Mouse (Mus musculus) CD4-positive helper T cell, adult 2 months (primary cell): ENCODE results near the gene Nedd9.
A peak's percentile ranks its signal among the peaks of the same experiment; 100 is the strongest.

Experiments
- DNase-seq: peaks from one replicate; pipeline ENCODE4 v3.0.0-alpha.2; 2012; ENCODE audit warnings: low read depth, missing footprints, low spot score

Nedd9 gene

GRCm38 (mm10) chr13:41486606-41487408, at the start of gene Nedd9:
Gene Nedd9 (minus strand): TSS chr13:41487362.
- peak; percentile 91 for DNase-seq

DNA sequence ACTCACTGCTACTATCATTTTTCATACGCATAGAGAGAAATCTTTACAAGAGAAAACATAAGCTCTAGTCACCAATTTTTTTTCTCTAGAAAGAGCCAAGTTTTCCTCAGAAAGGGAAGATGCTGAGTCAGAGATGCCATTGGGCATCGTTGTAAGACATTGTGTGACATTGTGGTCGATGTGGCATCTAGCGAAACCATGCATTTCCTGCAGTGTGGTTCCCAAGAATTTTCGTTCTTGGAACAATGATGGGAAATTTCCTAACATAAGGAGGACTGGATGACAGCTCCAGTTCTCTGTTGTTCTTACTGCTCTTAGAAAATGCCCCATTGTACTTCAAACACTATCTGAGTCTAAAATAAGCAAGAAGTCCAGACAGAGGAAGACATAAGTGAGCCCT, 45.5 kb upstream of the Nedd9 start:
- DNase-seq = no peak

DNA sequence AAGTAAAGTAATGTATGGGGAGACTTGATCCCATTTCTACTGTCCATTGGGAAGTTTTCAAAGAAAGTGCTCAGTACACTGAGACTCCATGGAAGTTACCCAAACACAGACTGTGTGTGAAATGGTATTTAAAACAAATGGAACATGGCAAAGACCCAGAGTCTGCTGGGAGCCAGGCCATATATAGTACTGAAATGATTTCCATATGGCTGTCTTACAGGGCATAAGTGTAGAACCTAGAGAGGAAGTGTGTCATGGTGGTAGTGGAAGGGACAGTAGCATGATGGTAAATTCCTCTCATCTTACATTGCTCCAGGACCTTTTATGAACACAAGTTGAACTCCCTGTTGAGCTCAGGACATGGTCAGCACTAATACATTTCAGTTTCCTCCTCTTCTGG, 43.2 kb upstream of the Nedd9 start:
- no peak for DNase-seq

DNA sequence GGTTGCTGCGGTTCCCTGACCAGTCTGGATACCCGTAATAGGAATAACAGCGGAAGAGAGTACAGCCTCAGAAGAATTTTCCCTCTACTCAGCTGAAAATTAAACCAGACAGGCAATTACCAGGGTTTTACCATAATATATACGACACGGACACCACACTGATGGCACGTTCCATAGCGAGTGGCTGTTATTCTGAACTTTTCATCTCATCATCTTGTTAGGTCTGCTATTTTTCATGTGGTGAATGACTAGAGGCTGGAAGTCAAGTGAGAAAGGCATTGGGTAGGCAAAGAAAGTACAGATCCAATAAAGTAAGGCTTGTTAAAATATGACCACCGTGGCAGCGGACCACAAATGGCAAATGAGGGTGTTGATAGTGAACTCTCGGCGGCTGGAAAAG, 37.0 kb upstream of the Nedd9 start:
- DNase-seq = no peak

- DNase-seq = no peak
Observed at GRCm38 (mm10) chr13:41521296-41521695, 34.1 kb upstream of the Nedd9 start.

- DNase-seq = no peak
Observed at GRCm38 (mm10) chr13:41520549-41521161, 33.5 kb upstream of the Nedd9 start.

DNA sequence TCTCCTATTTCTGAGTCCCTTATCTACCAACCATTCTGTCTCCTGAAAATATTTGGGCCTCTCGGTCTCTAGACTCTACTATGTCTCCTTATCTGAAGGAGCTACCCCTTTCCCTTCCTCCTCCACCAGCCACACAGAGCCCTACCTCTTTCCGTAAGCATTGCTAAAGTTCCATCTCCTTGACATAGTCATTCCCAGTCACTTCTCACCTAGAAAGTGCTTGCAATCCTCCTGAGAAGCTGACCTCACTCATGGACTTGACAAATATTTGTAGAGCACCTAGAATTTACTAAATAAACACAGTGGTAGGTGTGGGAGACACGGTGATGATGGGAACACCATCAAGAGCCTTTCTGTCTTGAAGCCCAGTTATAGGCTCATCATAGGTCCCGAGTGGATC, 32.6 kb upstream of the Nedd9 start:
- DNase-seq = no peak

GRCm38 (mm10) chr13:41517193-41517592, 30.0 kb upstream of the Nedd9 start:
- no peak for DNase-seq

DNA sequence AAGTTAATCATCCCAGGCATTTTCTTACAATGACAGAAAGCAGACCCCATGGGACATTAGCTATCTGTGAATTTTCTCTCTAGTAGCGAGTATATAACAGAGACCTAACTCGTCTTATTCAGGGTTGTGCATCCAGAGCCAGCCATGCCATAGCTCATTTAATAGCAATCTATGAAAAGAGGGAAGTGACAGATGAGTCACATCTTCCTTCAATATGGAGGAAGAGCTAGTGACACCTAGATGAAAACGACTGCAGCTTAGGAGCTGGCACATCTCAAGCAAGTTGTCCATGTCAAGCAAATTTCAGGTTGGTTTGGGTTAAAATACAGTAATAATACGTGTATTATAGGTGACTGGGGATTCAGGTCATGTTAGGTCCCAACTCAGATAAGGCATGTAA, 28.6 kb upstream of the Nedd9 start:
- DNase-seq = no peak

GRCm38 (mm10) chr13:41514918-41515317, 27.8 kb upstream of the Nedd9 start:
- no peak for DNase-seq

DNA sequence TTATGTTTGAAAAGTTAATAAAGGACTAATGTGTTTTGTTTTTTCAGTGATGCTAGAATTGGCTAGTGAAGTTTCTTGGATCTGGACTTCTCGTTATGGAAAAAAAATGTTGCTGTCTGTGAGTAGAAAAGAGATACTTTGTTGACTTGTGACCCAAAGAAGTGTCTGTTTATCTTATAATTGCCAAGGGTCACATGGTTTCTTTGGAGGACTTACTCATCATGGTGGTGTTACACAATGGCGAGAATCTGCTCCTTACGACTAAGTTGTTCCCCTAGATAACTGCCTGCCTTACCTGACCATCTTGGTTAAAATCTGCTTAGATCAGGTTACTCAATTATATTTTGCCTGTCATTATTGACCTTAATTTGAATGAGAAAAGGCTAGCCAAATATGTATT, 26.3 kb upstream of the Nedd9 start:
- DNase-seq = no peak

DNA sequence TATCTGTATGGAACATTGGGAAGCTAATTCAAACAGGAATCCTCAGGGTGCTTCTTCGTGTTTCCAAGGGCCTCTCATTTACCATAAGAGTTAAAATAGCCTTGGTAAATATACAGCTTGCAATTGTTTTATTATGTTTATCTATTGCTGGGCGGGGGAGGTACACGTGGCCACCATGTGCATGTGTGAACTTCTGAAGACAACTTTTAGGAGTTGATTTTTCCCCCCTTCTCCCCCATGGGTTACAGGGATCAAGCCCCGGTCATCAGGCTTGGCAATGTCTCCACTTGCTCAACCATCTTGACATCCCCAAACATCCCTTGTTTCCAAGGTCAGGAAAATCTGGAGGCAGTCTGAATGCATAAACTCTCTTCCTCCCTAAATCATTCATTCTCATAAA, 25.1 kb upstream of the Nedd9 start:
- DNase-seq = no peak

- DNase-seq = no peak
Observed at GRCm38 (mm10) chr13:41510631-41511419, 23.7 kb upstream of the Nedd9 start.

DNA sequence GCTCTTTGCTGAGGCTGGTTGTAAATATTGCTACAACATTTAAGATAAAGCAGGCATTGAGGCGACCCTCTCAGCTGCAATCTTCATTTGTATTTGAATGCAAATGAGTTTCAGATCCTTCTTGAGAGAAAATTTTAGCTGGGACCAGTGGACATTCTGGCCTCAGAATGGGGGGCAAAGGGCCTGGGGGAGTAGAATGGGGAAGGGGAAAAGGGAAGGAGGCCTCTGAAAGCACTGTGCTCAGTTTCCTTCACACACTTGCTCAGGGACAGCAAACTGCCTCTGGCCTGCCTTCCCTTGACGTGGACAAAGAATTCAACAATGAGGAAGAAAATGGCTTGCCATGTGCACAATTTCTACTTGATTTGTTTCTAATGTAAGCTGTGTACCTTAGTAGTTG, 18.4 kb upstream of the Nedd9 start:
- no peak for DNase-seq

- DNase-seq = no peak
Observed at GRCm38 (mm10) chr13:41504997-41505396, 17.8 kb upstream of the Nedd9 start.

DNA sequence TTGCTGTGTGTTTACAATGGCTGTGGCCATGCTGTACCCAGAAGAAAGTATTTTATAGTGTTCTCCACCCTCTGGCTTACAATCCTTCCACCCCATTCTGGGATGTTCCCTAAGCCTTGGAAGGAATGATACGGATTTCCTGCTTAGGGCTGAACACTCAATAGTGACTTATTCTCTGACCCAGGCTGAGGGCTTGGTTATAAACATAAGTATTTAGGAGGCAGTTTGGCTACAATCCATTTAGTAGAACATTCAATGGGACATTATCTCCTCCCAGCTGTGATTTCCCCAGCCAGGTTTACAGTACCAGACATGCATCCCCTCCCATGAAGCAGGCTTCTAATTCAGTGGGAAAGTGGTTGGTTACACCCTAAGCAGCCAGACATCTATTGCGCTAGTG, 17.3 kb upstream of the Nedd9 start:
- no peak for DNase-seq

DNA sequence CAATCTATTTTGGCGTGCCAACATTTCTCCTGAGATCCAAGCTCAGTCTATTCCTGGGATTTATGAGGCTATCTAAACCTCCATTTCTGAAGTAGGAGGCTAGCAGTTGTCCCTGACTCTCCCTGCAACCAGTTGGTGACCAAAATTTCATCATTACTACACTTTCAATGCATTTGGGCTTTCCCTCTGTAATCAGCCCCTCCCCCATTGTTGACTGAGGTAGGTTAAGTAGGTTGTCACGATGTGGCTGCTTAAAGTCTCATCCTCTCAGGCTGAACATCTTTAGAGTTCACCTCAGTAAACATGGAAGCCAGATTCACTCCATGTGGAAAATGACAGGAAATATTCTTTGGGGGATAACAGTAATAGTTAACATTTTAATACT, 15.7 kb upstream of the Nedd9 start:
- no peak for DNase-seq

GRCm38 (mm10) chr13:41502136-41502916, 15.2 kb upstream of the Nedd9 start:
- no peak for DNase-seq

GRCm38 (mm10) chr13:41500793-41501192, 13.6 kb upstream of the Nedd9 start:
- DNase-seq = no peak

GRCm38 (mm10) chr13:41498611-41499121, 11.5 kb upstream of the Nedd9 start:
- no peak for DNase-seq

DNA sequence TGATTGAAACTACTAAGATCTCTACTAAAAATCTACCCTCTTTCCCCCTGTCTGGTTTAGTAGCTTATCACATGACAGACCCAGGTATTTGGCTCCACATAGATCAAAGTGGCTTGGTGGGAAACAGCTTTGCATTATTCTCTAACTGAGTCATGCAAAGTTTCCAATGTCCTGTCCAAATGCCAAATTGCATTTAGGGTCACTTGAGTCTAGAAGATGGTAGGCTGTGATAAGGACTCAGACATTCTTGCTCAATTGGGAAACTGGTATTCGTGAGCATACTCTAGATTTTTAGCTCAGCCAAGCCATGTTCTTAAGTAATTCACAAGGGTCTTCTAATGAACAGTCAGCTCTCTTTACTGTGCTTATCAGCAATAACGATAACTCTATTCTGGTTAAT, 7.5 kb upstream of the Nedd9 start:
- no peak for DNase-seq
